Mouse (Mus musculus) heart, embryonic 10.5 days (tissue): ENCODE data around the gene Adtrp. TPM values are rescaled to one million over a fixed set of nuclear protein-coding genes. Genes with fewer than 3 reads are reported as not detected.

Experiments used
- DNase-seq: peaks from one replicate; pipeline ENCODE4 v3.0.0-alpha.2; 2017; ENCODE audit warnings: low spot score
- H3K27ac ChIP-seq: fragments of 300-500 bp; sonication (generic); 2 replicates; pipeline ENCODE4 v1.5.1; 2016; ENCODE audit warnings: mild to moderate bottlenecking
- H3K27me3 ChIP-seq: fragments of 300-500 bp; sonication (generic); 2 replicates; pipeline ENCODE4 v1.6.1; 2016; ENCODE audit warnings: mild to moderate bottlenecking; ENCODE audit not compliant: poor library complexity, insufficient read depth, severe bottlenecking
- H3K36me3 ChIP-seq: fragments of 300-500 bp; sonication (generic); 2 replicates; pipeline ENCODE4 v1.6.1; 2016; ENCODE audit warnings: mild to moderate bottlenecking, moderate library complexity
- H3K4me1 ChIP-seq: fragments of 300-500 bp; sonication (generic); 2 replicates; pipeline ENCODE4 v1.6.1; 2016; ENCODE audit warnings: mild to moderate bottlenecking
- H3K4me3 ChIP-seq: fragments of 300-500 bp; sonication (generic); 2 replicates; pipeline ENCODE4 v1.5.1; 2016; ENCODE audit warnings: mild to moderate bottlenecking, moderate library complexity
- H3K9me3 ChIP-seq: fragments of 300-500 bp; sonication (generic); 2 replicates; pipeline ENCODE4 v1.6.1; 2016; ENCODE audit warnings: mild to moderate bottlenecking, moderate library complexity
- WGBS: fragments of 180-500 bp; shearing (Covaris S2); methylation state at CpG from one replicate; pipeline ENCODE4 v1.1.7; 2016; 5-methylcytosine and 5-hydroxymethylcytosine counted together
- polyA plus RNA-seq: library from polyadenylated mRNA; unstranded; fragments of >200 nt; fragmentation: Nextera tagmentation; extraction: Ambion mirVana; gene quantifications from 2 replicates; pipeline ENCODE4 v1.2.1, GENCODE M21; 2016

Gene Adtrp
- polyA plus RNA-seq, 1 experiment from 2014 or later, result 0.60 TPM

DNA sequence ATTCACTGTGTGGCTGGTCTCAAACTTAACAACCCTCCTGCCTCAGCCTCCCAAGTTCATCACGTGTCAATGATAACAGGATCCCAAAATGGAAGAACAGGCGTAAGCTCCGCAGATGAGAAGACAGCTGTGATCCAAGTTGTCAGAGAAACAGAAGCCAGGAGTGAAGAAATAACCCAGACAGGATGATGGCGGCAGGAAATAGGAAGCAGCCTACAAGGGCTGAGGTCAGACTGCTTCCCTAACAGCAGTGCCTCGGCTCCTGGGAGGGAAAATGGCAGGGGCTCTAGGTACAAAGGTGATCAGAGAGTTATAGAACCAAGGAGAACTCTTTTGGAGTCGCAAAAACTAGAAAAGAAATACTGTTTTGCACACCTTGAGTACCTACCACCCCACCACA is 54.6 kb downstream of the Adtrp start:
- WGBS, result 67% methylated on average over 6 of the region's 6 CpGs
- no peaks in the 10 kb centered on the region for H3K4me1 ChIP-seq
- DNase-seq, result no peak
- no peaks in the 10 kb centered on the region for H3K9me3 ChIP-seq
- H3K27ac ChIP-seq, result no peak overlapping the region
- H3K4me3 ChIP-seq, result no peak overlapping the region
- H3K36me3 ChIP-seq, result no peaks in the 10 kb centered on the region
- no peaks in the 10 kb centered on the region for H3K27me3 ChIP-seq

DNA sequence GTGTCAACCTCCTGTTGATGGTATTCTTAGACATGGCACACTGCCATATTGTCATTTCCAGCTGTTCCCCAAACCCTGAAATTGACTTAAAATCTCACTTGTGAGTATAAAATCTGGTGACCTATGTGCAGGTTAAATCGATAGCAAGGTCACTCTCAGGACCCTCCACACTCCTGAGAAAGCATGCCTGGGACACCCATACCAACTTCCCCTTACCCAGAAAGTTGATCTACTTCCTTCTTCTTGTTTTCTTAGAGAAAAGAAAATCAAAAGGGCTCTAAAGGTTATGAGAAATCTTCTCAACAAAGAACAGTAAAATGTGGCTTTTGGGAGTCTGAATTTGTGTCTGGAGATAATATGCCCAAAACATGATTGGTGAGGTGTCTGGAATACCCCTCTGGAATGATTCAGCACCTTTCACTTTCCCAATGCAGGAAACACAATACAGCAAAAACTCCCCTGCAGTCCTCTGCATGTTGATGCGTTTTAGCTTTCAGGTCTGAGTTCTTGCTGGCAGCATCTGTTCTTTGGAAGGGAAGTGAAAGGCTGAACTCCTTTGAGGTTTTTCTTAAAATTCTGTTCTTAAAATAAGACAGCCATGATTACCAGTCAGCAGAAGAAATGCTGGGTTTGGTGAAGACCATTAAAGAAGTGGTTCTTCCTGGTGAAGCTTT is 59.5 kb downstream of the Adtrp start:
- no peaks in the 10 kb centered on the region for H3K4me1 ChIP-seq
- H3K9me3 ChIP-seq, result no peaks in the 10 kb centered on the region
- H3K36me3 ChIP-seq, result no peaks in the 10 kb centered on the region
- DNase-seq, result no peak
- no peaks in the 10 kb centered on the region for H3K27me3 ChIP-seq
- H3K27ac ChIP-seq, result no peak overlapping the region
- 73% methylated on average over 2 of the region's 2 CpGs for WGBS
- no peak overlapping the region for H3K4me3 ChIP-seq

DNA sequence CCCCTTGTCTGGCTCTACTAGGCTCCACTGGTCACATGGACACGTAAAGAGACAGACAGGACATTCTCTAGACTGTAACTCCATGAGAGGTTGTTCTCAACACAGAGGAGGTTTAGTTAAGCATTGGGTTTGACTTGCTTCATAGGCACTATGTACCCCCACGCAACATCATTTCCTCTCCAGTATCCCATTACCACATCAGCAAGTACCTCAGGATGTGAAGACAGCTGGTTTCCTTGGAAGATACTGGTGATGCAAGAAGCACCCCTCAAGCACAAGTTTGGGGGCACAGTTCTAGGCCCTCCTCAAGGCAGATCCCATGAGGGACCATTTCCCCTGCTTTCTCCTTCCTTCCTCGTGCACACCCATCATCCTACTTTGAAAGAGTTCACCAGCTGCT is 60.8 kb downstream of the Adtrp start:
- H3K4me1 ChIP-seq, result no peaks in the 10 kb centered on the region

DNA sequence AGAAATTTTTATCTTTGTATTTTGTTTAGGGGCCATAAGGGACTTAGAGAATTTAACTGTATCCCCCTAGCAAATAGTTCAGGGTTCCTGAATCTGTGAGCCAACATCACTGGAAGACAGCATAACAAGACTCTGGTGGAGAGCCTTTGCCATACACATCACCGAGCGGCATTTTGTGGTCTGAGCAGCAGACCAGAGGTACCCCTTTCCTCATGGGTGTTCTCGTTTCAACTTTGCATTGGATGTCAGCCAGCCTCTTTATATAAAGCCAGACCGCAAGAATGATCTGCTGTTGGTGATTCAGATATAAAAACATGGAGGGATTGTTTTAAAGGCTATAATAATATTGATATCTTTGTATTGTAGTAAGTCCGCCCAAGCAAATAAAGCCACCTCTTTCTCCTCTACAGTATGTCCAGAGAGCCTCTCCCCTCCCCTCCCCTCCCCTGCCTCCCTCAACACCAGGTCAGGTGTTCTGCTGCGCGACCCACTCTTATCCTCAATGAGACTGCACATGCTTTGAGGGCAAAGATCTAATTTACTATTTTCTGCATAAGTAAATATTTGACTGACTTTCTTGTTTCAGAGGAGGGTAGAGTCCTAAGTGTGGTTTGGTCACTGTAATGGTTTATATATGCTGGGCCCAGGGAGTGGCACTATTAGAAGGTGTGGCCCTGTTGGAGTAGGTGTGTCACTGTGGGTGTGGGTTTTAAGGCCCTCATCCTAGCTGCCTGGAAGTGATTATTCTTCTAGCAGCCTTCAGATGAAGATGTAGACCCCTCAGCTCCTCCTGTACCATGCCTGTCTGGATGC is 62.4 kb downstream of the Adtrp start:
- no peaks in the 10 kb centered on the region for H3K27me3 ChIP-seq
- no peaks in the 10 kb centered on the region for H3K36me3 ChIP-seq
- no peak overlapping the region for H3K27ac ChIP-seq
- H3K4me3 ChIP-seq, result no peak overlapping the region
- no peaks in the 10 kb centered on the region for H3K4me1 ChIP-seq
- DNase-seq, result no peak
- 89% methylated on average over 7 of the region's 7 CpGs for WGBS
- H3K9me3 ChIP-seq, result no peaks in the 10 kb centered on the region

More for the DNA sequence above, 60.8 kb downstream of the Adtrp start:
- no peak overlapping the region for H3K4me3 ChIP-seq
- H3K27me3 ChIP-seq, result no peaks in the 10 kb centered on the region
- no peak overlapping the region for H3K27ac ChIP-seq
- H3K36me3 ChIP-seq, result no peaks in the 10 kb centered on the region
- H3K9me3 ChIP-seq, result no peaks in the 10 kb centered on the region
- DNase-seq, result no peak
- WGBS, result 87% methylated on average over 3 of the region's 3 CpGs

DNA sequence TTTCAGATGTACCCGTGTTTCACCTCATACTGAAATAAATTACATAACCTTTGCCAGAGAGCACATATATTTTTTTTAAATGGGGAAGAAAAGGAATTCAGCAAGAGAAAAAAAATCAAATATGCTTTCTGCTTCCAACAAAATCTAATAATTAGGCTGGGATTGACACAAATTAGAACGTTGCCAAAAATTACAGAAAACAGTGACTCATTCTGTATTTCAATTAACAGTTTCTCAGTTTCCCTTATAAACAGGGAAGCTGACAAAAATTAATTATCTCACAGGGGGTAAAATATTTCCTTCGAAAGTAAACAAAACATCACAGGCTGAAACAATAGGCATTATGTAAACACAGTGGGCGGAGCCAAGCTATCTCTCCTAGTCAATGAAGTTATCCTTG is 67.2 kb downstream of the Adtrp start:
- Histone ChIP-seq H3K9me3 (no peaks in the 10 kb centered on the region), H3K27ac (no peak overlapping the region), H3K4me3 (no peak overlapping the region), H3K36me3 (no peaks in the 10 kb centered on the region), H3K27me3 (no peaks in the 10 kb centered on the region), H3K4me1 (no peaks in the 10 kb centered on the region)
- 82% methylated on average over 4 of the region's 4 CpGs for WGBS
- no peak for DNase-seq

DNA sequence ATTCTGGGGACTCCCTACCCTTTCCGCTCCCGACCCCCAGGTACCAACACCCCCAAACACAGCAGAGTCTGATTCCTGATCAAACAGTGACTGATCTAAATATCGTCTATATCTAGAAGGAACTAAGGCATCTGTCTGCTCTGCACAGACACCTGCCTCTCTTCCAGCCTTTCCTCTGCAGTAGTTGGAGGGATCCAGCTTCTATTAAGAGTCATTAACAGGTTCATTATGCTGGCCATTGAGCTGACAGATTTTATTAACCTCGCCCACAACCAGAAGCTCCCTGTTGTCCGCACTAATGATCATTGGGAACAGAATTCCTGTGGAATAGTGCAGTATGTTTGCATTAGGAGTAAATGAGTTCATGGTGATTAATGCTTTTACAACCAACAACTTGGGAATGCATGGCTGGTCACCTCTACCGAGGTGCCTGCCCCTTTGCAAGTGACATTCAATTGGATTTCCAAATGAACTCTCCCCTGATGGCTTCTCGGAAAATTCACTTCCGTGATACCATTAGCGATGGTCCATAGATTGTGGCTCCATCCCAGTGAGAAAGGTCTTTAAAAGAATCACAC is 67.8 kb downstream of the Adtrp start:
- Histone ChIP-seq H3K27ac (no peak overlapping the region), H3K4me1 (no peaks in the 10 kb centered on the region), H3K36me3 (no peaks in the 10 kb centered on the region), H3K27me3 (no peaks in the 10 kb centered on the region), H3K9me3 (no peaks in the 10 kb centered on the region), H3K4me3 (no peak overlapping the region)
- WGBS, result 85% methylated on average over 9 of the region's 9 CpGs
- DNase-seq, result no peak

DNA sequence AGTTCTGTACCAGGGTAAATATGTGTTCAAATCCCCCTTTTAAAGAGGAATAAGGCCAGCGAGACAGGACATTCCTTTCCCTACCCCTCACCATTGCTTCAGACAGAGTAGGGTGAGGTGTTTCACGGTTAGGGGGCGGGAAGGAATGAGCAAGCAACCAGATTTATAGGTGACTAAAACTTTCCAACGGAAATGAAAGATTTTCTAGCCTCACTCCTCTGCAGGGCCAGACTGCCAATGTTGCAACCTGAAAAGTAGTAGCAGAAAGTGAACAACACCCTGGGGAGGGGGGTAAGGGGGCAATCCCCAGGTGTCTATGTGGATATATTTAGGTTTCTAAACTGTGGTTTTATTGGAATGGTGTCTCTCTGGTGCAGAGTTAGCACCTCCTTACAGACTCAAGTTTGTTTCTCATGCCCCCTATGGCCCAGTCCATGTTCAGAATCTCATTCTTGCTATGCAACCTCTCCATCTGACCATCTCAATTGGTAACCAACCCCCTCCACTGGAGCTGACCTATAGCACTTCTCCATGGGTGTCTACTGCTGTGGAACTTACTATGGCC is 73.6 kb downstream of the Adtrp start:
- Histone ChIP-seq H3K27me3 (no peaks in the 10 kb centered on the region), H3K36me3 (no peaks in the 10 kb centered on the region), H3K4me1 (no peaks in the 10 kb centered on the region), H3K27ac (no peak overlapping the region), H3K9me3 (no peaks in the 10 kb centered on the region), H3K4me3 (no peak overlapping the region)
- WGBS, result 85% methylated on average over 4 of the region's 4 CpGs
- DNase-seq, result no peak

DNA sequence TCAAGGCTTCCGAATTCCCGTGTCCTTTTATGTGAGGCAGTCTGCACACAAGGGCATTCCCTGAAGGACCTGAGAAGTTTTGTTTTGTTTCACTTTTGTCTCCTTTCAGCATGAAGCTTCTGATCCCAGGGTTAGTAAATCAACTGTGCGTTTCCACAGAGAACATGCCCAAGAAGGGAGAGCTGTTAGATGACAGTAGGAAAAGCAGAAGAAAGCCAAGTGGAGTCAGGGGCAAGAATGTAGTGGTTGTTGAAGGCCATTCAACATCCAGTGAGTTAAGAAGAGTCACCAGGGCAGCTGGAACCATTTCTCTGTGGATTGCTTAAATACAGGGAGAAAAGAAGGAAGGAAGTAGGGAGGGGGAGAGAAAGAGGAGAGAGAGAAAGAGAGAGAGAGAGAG is 76.4 kb downstream of the Adtrp start:
- Histone ChIP-seq H3K4me3 (no peak overlapping the region), H3K27me3 (no peaks in the 10 kb centered on the region), H3K9me3 (no peaks in the 10 kb centered on the region), H3K27ac (no peak overlapping the region), H3K4me1 (no peaks in the 10 kb centered on the region), H3K36me3 (no peaks in the 10 kb centered on the region)
- no peak for DNase-seq
- WGBS, result 83% methylated on average over 3 of the region's 3 CpGs

DNA sequence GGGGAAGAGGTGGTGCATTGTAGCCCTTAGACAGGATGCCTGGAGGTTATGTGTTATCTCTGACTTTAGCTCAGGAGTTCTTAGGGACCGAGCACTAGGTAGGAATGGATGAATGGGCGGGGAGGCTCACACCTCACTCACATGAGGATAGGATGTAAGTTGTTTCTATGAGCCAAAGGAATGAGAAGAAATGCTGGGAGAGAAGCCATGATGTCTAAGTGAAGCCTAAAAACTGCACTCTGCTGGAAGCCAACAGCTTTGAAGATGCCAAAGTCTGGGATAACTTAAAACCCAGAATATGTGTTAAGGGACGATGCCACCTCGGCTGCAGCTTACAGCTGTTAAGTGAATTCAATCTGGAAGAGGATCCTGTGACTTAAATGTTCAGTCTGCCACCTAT is 79.5 kb downstream of the Adtrp start:
- Histone ChIP-seq H3K27me3 (no peaks in the 10 kb centered on the region), H3K36me3 (no peaks in the 10 kb centered on the region), H3K4me3 (no peak overlapping the region), H3K4me1 (no peaks in the 10 kb centered on the region), H3K27ac (no peak overlapping the region), H3K9me3 (no peaks in the 10 kb centered on the region)
- no peak for DNase-seq
- 83% methylated on average over 4 of the region's 4 CpGs for WGBS

DNA sequence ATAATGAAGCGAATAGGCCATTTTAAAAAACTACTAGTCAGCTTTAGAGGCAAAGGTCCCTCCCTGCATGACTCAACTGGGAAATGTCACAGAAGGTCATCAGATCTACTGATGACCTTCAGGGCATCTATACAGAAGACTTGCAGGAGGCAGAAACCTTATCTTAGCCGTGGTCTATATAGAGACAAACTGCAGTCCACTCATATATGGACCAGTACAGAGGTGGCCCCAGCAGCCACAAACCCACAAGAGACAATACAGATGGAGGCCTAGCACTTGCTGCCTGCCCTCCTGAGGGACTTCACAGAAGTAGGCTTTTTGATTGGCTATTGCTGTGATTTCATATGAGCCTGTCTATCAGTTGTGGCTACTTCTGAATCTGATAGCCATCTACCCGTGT is 85.5 kb downstream of the Adtrp start:
- whole genome bisulfite sequencing, result 73% methylated on average over 3 of the region's 3 CpGs

DNA sequence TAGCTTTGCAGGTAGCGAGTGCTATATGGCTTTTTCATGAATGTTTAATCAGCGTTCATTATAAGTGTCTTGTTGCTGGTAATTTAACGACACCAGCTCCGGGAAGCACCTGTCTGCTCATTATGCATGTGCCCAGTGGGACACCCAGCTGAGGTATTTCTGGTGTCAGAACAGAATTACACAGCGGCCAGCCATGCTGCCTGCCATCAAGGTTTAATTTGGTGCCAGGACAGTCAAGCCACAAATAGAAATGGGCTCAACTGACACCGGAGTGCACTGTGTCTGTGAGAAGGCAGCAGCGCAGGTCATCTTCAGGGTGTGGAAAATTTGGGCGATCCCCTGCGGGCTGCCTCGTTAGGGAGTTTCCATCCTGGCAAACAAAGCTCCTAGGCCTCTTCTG is 87.0 kb downstream of the Adtrp start:
- Histone ChIP-seq H3K4me1 (0 out of 2 replicates have a peak, but pooled peaks cover 4% of the 10 kb centered on the region), H3K27ac (no peak overlapping the region), H3K9me3 (no peaks in the 10 kb centered on the region), H3K36me3 (no peaks in the 10 kb centered on the region), H3K27me3 (no peaks in the 10 kb centered on the region), H3K4me3 (no peak overlapping the region)
- no peak for DNase-seq
- WGBS, result 49% methylated on average over 10 of the region's 10 CpGs

More for the DNA sequence above, 85.5 kb downstream of the Adtrp start:
- no peak for DNase-seq
- no peaks in the 10 kb centered on the region for H3K36me3 ChIP-seq
- H3K4me3 ChIP-seq, result no peak overlapping the region
- no peak overlapping the region for H3K27ac ChIP-seq
- H3K9me3 ChIP-seq, result no peaks in the 10 kb centered on the region
- 0 out of 2 replicates have a peak, but pooled peaks cover 4% of the 10 kb centered on the region for H3K4me1 ChIP-seq
- H3K27me3 ChIP-seq, result no peaks in the 10 kb centered on the region

DNA sequence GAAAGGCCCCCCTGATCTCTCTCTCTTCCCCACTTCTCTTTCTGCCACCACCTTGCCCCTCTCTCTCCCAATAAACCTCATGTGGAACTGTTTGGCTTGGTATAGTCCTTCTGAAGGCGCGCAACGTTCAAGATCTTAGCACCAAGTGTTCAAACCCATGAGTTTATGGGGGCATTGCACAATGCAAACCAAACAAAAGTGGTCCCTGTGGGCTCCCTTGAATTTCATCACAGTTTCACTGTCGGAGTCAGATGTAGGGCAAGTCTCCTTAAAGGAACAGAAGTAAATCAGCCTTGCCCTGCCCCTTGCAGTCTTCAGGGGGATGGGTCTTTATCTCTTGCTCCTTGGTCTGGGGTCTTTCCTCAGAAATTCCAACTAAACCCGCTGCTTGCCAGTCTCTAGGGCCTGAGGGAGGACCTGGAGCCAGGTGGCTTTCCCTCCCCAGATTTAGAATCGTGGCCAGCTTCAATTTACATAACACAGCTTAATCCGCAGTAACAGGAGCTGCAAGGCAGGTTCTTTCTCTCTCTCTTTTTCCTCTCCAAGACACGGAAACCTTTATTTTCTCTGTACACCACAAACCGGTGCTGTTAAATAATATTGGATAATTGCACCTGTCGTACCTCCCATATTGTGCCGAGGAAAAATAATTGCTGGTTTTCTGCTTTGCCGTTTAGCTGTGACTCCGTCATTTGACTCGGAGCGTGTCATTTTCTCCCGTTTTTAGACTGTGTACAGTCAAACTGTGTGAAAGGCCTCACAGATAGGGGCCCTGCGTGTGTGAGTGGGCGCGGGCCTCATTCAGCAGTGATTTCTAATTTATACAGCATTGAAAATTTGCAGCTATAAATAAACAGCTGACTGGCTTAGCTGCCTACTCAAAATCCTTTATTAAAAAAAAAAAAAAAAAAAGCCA is 88.7 kb downstream of the Adtrp start:
- no peak overlapping the region for H3K27ac ChIP-seq
- no peak overlapping the region for H3K4me3 ChIP-seq
- no peaks in the 10 kb centered on the region for H3K9me3 ChIP-seq
- WGBS, result 68% methylated on average over 19 of the region's 19 CpGs
- H3K27me3 ChIP-seq, result no peaks in the 10 kb centered on the region
- no peaks in the 10 kb centered on the region for H3K36me3 ChIP-seq
- 0 out of 2 replicates have a peak, but pooled peaks cover 5% of the 10 kb centered on the region for H3K4me1 ChIP-seq
- DNase-seq, result no peak
